Mouse (Mus musculus): ENCODE results near the gene Enpep. TPM values are rescaled to one million over a fixed set of nuclear protein-coding genes. Genes with fewer than 3 reads are reported as not detected.
A peak's percentile ranks its signal among the peaks of the same experiment; 100 is the strongest.

The Enpep gene
- total RNA-seq, 2 experiments from 2014 or later, result 1.0 to 1.3 TPM

DNA sequence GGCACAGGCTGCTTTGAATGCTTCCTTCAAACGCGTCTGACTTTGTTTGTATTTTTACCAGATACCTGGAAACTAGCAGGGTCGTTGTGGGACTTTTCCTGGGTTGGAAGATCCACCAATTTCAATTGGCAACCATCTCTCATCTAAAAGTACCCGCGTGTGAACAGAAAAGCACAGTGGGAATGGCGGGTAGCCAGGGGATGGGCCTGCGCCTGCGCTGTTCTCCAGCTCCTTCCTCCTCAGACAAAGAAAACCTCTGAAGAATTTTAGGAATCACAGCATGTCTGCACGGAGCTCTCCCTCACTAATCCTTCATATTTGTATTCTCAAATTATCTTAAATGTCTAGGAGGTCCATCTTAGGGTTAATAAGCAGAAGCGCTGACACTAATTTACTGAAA is 78.3 kb downstream of the Enpep start:
- peak; percentile 36 to 70 for DNase-seq (ENCODE audit: low spot score in 2 of 2)

- DNase-seq (ENCODE audit: low spot score in 2 of 2), result no peak
These were observed 81.5 kb downstream of the Enpep start for GRCm38 (mm10) chr3:129250997-129251396.

GRCm38 (mm10) chr3:129238664-129239258 is 93.8 kb downstream of the Enpep start:
- peak in 1 of 2 experiments; percentile 76 for DNase-seq (ENCODE audit: low spot score in 2 of 2)

DNA sequence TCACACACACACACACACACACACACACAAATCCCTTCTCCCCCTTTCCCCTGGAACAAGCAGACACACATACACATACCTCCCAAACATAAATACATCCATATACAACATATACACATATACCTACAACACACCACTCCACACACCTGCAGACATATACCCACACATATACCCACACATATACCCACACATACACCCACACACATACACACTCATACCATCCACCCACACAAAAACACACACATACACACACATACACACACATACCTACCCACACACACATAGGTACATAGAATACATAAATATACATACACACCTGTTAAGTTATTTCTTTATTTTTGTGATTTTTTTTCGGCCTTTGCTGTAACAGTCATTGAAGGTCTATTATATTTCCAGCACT is 94.5 kb downstream of the Enpep start:
- DNase-seq (ENCODE audit: low spot score in 2 of 2), result no peak

DNA sequence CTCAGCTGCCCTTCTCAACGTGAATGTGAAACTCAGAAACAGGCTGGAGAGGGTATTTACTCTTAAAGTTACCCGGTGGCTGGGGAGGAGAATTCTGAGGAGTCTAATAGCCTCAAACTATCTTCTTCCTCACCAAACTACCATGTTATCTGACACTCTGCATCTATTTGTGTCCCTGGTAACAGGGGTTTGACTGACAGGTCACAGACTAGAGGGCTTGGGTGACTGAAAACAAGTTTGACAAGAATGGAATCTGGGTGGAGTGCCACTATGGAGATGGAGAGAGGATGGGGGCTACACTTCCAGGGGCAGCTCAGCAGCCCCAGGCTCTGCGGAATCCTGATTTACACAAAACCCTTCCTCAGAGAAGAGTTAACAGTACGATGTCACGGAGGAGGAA is 105.2 kb downstream of the Enpep start:
- DNase-seq (ENCODE audit: low spot score in 2 of 2), result no peak

- DNase-seq (ENCODE audit: low spot score in 2 of 2), result no peak
These were observed 105.8 kb downstream of the Enpep start for GRCm38 (mm10) chr3:129226681-129227080.

GRCm38 (mm10) chr3:129225577-129226289 is 106.8 kb downstream of the Enpep start:
- DNase-seq (ENCODE audit: low spot score in 2 of 2), result no peak

DNA sequence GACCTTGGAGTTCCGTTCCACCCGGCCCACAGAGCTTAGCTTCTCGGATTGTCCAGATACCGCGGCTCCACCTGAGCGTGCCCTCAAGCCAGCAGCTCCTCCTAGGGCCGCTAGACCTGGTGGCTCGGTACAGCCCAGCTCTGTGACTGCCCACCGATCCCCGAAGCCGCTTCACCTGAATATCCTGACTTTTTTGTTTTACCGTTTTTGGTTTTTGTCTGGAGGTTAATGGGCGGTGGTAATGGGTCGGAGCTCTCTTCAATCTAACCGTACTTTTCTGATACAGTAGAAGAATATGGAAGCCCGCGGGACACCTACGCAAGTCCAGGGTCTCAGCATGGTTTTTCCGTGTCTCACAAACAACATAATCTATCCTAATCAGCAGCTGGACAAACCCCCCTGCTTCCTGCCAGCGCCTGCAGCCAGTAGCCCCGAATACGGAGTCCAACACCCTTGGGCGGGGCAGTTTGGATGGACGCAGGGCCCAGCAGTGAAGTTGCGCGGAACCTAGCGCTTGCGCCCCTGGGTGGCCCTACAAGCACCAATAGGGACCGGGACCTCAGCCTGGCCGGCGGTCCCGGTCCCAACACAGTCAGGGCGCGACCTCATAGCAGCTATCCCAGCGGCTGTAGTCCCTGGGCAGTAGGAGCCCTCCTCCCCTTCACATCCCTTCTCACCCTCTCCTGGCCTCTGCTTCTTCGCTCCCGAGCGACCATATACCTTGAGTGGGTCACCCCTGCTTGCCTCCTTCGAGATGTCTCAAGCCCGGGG is 107.5 kb downstream of the Enpep start:
- no peak for DNase-seq (ENCODE audit: low spot score in 2 of 2)

DNA sequence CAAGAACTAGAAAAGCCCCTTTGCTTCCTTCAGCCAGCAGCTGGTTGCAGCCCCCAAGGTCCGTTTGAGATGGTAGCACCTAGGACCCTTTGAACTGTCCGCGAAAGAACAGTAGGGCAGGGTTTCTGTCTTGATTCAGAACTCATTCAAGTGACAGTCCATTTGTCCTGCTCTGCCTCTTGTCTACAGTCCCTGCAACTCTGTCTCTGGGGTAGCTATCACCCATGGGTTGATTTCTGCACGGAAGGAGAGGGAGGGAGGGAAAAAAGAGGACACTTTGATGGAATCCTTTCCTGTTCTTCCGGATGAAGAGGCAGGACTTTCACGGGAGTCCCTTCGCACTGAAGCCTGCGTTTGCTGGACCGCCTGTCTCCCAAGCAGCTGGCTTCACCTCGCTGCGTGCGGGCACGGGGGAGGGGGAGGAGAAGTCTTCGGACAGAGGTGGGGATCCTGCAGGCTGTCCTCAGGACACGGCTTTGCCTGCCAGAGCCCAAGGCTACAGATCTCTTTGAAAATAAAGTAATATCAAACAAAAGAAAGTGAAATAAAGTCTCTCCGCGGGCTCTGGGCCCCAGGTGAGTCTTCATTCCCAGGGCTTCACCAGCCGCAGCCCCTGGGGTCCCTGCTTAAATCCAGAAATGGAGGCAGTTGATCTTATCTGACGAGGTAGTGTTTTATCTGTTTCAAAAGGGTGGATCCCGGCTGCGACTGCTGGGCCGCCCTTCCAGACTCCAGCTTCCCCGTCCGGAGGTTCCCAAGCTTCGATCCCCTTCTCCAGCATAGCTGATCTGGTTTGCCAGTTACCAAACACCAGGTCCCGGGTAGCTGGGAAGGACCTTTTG is 108.3 kb downstream of the Enpep start:
- no peak for DNase-seq (ENCODE audit: low spot score in 2 of 2)

DNA sequence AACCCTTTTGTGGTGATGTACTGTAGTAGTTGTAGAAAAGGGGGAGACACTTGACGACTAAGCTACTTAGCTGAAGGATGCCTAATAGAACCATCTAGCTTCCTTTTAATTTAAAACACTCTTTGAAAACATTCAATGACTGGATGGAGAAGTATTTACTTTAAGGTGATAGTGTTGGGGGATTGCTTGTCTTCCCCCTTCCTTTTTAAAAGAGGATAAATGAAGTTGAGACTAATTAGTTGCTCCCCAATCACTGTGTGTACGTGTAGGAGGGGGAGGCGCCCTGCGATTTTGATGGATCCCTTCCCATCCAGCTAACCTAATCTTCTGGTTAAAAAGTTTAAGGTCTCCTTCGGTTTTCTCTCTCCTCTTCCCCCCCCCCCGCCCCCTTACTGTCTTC is 109.1 kb downstream of the Enpep start:
- no peak for DNase-seq (ENCODE audit: low spot score in 2 of 2)

- no peak for DNase-seq (ENCODE audit: low spot score in 2 of 2)
These were observed 109.9 kb downstream of the Enpep start for GRCm38 (mm10) chr3:129222448-129223290.

DNA sequence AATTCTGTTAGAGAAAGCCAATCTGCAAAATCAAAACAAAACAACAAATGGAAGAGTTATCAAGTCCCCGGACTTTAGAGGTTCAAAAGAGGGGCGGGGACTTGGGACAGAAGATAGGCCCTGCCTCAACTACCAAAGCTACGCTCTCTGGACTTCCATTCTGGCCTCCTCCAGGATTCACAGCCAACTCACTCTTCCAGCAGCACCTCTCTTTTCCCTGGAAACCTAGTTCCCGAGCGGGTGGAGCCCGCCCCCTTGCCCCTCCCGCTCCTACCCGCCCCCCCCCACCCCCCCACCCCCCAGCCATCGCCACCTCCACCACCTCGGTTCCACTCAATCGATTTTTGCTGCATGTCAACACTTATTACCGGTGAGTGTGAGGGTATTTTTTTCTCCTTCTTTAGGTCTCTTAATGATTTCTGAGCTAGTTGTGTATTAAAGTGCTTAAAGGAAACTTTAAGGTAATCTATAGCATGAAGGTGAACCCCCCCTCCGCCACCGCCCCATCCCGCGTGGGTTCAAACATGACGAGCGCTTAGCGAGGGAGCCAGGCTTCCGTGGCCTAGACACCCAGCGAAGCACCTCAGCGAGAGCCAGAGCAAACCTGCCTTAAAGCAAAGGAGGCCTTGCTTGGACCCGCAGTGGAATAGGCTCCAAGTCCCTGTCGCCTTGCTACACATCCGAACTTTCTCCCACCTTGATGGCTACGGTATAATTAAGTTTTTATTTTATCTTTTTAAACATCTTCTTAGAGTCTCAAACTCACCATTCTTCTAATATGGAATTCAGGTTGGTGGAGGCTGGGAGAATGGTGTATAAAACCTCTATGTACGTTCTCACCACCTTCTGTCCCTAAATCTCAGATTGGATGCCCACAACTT is 110.9 kb downstream of the Enpep start:
- DNase-seq (ENCODE audit: low spot score in 2 of 2), result no peak

GRCm38 (mm10) chr3:129220681-129221379 is 111.7 kb downstream of the Enpep start:
- no peak for DNase-seq (ENCODE audit: low spot score in 2 of 2)

GRCm38 (mm10) chr3:129220086-129220670 is 112.3 kb downstream of the Enpep start:
- no peak for DNase-seq (ENCODE audit: low spot score in 2 of 2)
